8 mouse cellular contexts compared by ENCODE assay signal in the genomic region with DNA sequence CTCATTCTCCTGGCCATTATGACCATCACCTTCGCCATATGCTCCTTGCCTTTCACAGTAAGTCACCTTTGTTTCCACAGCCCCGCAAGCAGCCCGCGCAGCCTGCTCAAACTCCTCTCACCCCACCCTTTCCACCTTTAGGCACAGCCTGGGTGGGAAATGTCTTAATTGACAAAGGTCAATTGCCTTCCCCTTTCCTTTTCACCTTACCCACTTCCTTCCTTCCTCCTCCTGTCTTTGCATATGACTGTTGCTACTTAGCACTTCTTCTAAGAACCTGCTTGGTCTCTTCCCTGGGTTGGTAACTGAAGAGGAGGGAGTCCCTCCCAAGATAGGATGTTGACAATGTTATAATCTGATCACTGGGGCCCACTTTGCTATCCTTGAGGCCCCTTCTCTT. TPM values are rescaled to one million over a fixed set of nuclear protein-coding genes. Genes with fewer than 3 reads are reported as not detected.
DNase-seq lines count a peak whose midpoint lies in the region; ATAC-seq lines count a peak whose summit lies in the region.

No protein-coding gene starts in this region.

- peak; percentile 27 to 29 for DNase-seq in B cell, adult 2 months
- no peak for DNase-seq in ovary, adult 18-20 months (ENCODE audit: low spot score)
- no peak for DNase-seq in gastrocnemius, postnatal 10 days
- no peak for DNase-seq in yolk sac, embryonic 10.5 days (ENCODE audit: low spot score)

- 40% methylated on average over 4 of the region's 4 CpGs for WGBS in forebrain, embryonic 16.5 days
- WGBS in liver, embryonic 16.5 days (ENCODE audit: insufficient replicate concordance), result 24% methylated on average over 4 of the region's 4 CpGs

- H3K9ac ChIP-seq in forebrain, embryonic 16.5 days (replicated peaks; ENCODE audit: low read depth, low read length), result peak overlapping the region; percentile 43; the same call in 1 of the 2 replicates
- H3K9ac ChIP-seq in liver, embryonic 16.5 days (ENCODE audit: low read depth, low read length), result peak overlapping the region; percentile 13; the same call in 1 of the 2 replicates

- no peaks in the 10 kb centered on the region for H3K36me3 ChIP-seq in erythroblast, embryonic 14.5 days (ENCODE audit: control insufficient read depth)
- no peaks in the 10 kb centered on the region for H3K36me3 ChIP-seq in forebrain, embryonic 16.5 days (ENCODE audit: control insufficient read depth, insufficient read depth)
- H3K36me3 ChIP-seq in liver, embryonic 16.5 days (ENCODE audit: control insufficient read depth, insufficient read depth), result no peaks in the 10 kb centered on the region

- peak overlapping the region; percentile 58 for H3K4me3 ChIP-seq in erythroblast, embryonic 14.5 days (replicated peaks)
- peak overlapping the region; percentile 50 for H3K4me3 ChIP-seq in forebrain, embryonic 16.5 days (replicated peaks; ENCODE audit: low read length)
- H3K4me3 ChIP-seq in liver, embryonic 16.5 days (ENCODE audit: low read depth, low read length), result peak overlapping the region; percentile 54

- no peak overlapping the region for H3K27ac ChIP-seq in forebrain, embryonic 16.5 days (ENCODE audit: low read length)
- no peak overlapping the region for H3K27ac ChIP-seq in liver, embryonic 16.5 days (ENCODE audit: low read length)

- ATAC-seq in erythroblast, adult 5-6 weeks (replicated peaks; ENCODE audit: low FRiP score, poor library complexity, severe bottlenecking), result no peak
- no peak; the same call in 1 of the 2 replicates for ATAC-seq in forebrain, embryonic 16.5 days
- ATAC-seq in liver, embryonic 16.5 days (ENCODE audit: low read depth), result no peak

- no peaks in the 10 kb centered on the region for H3K9me3 ChIP-seq in erythroblast, embryonic 14.5 days (ENCODE audit: control insufficient read depth, low read length)
- H3K9me3 ChIP-seq in forebrain, embryonic 16.5 days (ENCODE audit: control insufficient read depth, low read length), result no peaks in the 10 kb centered on the region
- H3K9me3 ChIP-seq in liver, embryonic 16.5 days (replicated peaks; ENCODE audit: control insufficient read depth, low read length), result no peaks in the 10 kb centered on the region

- peak overlapping the region; percentile 92 for H3K4me2 ChIP-seq in forebrain, embryonic 16.5 days (ENCODE audit: low read length)
- H3K4me2 ChIP-seq in liver, embryonic 16.5 days (ENCODE audit: low read depth, low read length), result peak overlapping the region; percentile 46

- H3K4me1 ChIP-seq in erythroblast, embryonic 14.5 days (ENCODE audit: control insufficient read depth), result peaks cover 15% of the 10 kb centered on the region
- peaks cover 15% of the 10 kb centered on the region for H3K4me1 ChIP-seq in forebrain, embryonic 16.5 days (replicated peaks; ENCODE audit: control insufficient read depth, insufficient read depth, low read length)
- no peaks in the 10 kb centered on the region for H3K4me1 ChIP-seq in liver, embryonic 16.5 days (ENCODE audit: control insufficient read depth, low read depth, low read length)

- peaks cover 23% of the 10 kb centered on the region for H3K27me3 ChIP-seq in erythroblast, embryonic 14.5 days (ENCODE audit: control insufficient read depth)
- peaks cover 8% of the 10 kb centered on the region; the same call in 1 of the 2 replicates for H3K27me3 ChIP-seq in forebrain, embryonic 16.5 days (replicated peaks; ENCODE audit: control insufficient read depth, insufficient read depth, low read length)
- H3K27me3 ChIP-seq in liver, embryonic 16.5 days (ENCODE audit: control insufficient read depth, insufficient read depth, low read depth, low read length), result peaks cover 11% of the 10 kb centered on the region

RNA-seq across cellular contexts. Expression of gene Ptger2, which starts 1.8 kb away (rescaled TPM):
- 0.01 and 0.02 TPM in 2 replicates for polyA plus RNA-seq in erythroblast, embryonic 14.5 days (2012)
- 0.21 and 1.7 TPM in 2 replicates for total RNA-seq in erythroblast, adult 5-6 weeks (2015; ENCODE audit: low replicate concordance)
- total RNA-seq in erythroblast, adult 5-6 weeks (2017; ENCODE audit: low replicate concordance), result 0.42 and 0.85 TPM in 2 replicates
- polyA plus RNA-seq in forebrain, embryonic 16.5 days (2015; fragmentation: Nextera tagmentation; extraction: Ambion mirVana), result 0.40 and 0.47 TPM in 2 replicates
- 0.58 and 0.64 TPM in 2 replicates for polyA plus RNA-seq in liver, embryonic 16.5 days (2015; fragmentation: Nextera tagmentation; extraction: Ambion mirVana)
- under 1 TPM; 0.16 to 0.23 TPM for total RNA-seq in gastrocnemius, postnatal 10 days (2021)

Comparison
In these comparisons a context has a peak if more than half of its experiments do, and no peak if none do; other contexts are left out.
1. DNase-seq: peak in B cell, adult 2 months (2 of 2); none in ovary, adult 18-20 months (single experiment), gastrocnemius, postnatal 10 days (single experiment) and yolk sac, embryonic 10.5 days (single experiment).
2. Peak in every context shown above with its lines, with median percentiles within 50 percentile points of each other: H3K4me3 ChIP-seq.